Mouse (Mus musculus) intestine, postnatal 0 days (tissue): ENCODE measurements at regions not wholly inside any gene's neighbourhood (a gene's known extent, or its start where the extent isn't known, plus 50 kb on each side); places are given as distances from the start of the nearest gene placed in this dataset.
A peak's percentile ranks its signal among the peaks of the same experiment; 100 is the strongest.

Experiments
- ATAC-seq: fragments of 200-750 bp; cut with Nextera tagmentation; 2 replicates; pipeline ENCODE4 v1.8.0; 2017; ENCODE audit warnings: mild to moderate bottlenecking, moderate TSS enrichment, moderate library complexity
- H3K27ac ChIP-seq: fragments of 300-500 bp; sonication (generic); 2 replicates; pipeline ENCODE4 v1.5.1; 2014; ENCODE audit warnings: mild to moderate bottlenecking, low read depth, low read length, moderate library complexity
- H3K27me3 ChIP-seq: fragments of 300-500 bp; sonication (generic); replicated peaks from 2 replicates; pipeline ENCODE4 v1.6.1; 2014; ENCODE audit warnings: low read length, mixed read lengths; ENCODE audit not compliant: control insufficient read depth, insufficient read depth
- H3K36me3 ChIP-seq: fragments of 300-500 bp; sonication (generic); 2 replicates; pipeline ENCODE4 v1.6.1; 2014; ENCODE audit warnings: mild to moderate bottlenecking, moderate library complexity; ENCODE audit not compliant: control insufficient read depth, insufficient read depth
- H3K4me1 ChIP-seq: fragments of 300-500 bp; sonication (generic); replicated peaks from 2 replicates; pipeline ENCODE4 v1.6.1; 2014; ENCODE audit warnings: antibody characterized with exemption, low read length, mixed read lengths; ENCODE audit not compliant: control insufficient read depth, insufficient read depth
- H3K4me2 ChIP-seq: fragments of 300-500 bp; sonication (generic); replicated peaks from 2 replicates; pipeline ENCODE4 v1.6.1; 2014; ENCODE audit warnings: low read depth, mild to moderate bottlenecking, moderate library complexity
- H3K4me3 ChIP-seq: fragments of 300-500 bp; sonication (generic); 2 replicates; pipeline ENCODE4 v1.5.1; 2014; ENCODE audit warnings: low read depth, low read length
- H3K9ac ChIP-seq: fragments of 300-500 bp; sonication (generic); 2 replicates; pipeline ENCODE4 v1.6.1; 2014; ENCODE audit warnings: mild to moderate bottlenecking, low read depth, low read length
- H3K9me3 ChIP-seq: fragments of 300-500 bp; sonication (generic); 2 replicates; pipeline ENCODE4 v1.6.1; 2016; ENCODE audit warnings: mixed run types; ENCODE audit not compliant: control insufficient read depth
- CTCF ChIP-seq: sonication (generic); IDR thresholded peaks from 2 replicates; pipeline ENCODE4 v1.5.1; 2016; ENCODE audit warnings: low read depth, mild to moderate bottlenecking, control low read depth, antibody characterized with exemption, moderate library complexity
- WGBS: fragments of 180-500 bp; shearing (Covaris S2); extraction: QIAGEN DNeasy Blood & Tissue Kit; methylation state at CpG from one replicate; pipeline ENCODE4 v1.1.7; 2014; 5-methylcytosine and 5-hydroxymethylcytosine counted together

- no peaks in the 10 kb centered on the region for H3K36me3 ChIP-seq
- TF ChIP-seq CTCF, result no peak
- H3K4me2 ChIP-seq, result no peak overlapping the region
- H3K9me3 ChIP-seq, result no peaks in the 10 kb centered on the region
- peak; percentile 56; the same call in 1 of the 2 replicates for ATAC-seq
- no peaks in the 10 kb centered on the region for H3K27me3 ChIP-seq
- H3K4me1 ChIP-seq, result no peaks in the 10 kb centered on the region; the same call in 1 of the 2 replicates
- no peak overlapping the region for H3K27ac ChIP-seq
- WGBS, result 81% methylated on average over 2 of the region's 2 CpGs
- no peak overlapping the region for H3K4me3 ChIP-seq
- no peak overlapping the region for H3K9ac ChIP-seq
These were observed 76.1 kb downstream of the Zfp706 start for GRCm38 (mm10) chr15:36931460-36931859.

GRCm38 (mm10) chr15:36930433-36930832, 77.1 kb downstream of the Zfp706 start:
- 84% methylated on average over 6 of the region's 6 CpGs for WGBS
- H3K9ac ChIP-seq, result no peak overlapping the region
- no peaks in the 10 kb centered on the region; the same call in 1 of the 2 replicates for H3K4me1 ChIP-seq
- TF ChIP-seq CTCF, result no peak
- H3K27ac ChIP-seq, result no peak overlapping the region
- no peak overlapping the region for H3K4me3 ChIP-seq
- no peaks in the 10 kb centered on the region for H3K9me3 ChIP-seq
- no peak overlapping the region for H3K4me2 ChIP-seq
- no peaks in the 10 kb centered on the region for H3K36me3 ChIP-seq
- ATAC-seq, result no peak
- H3K27me3 ChIP-seq, result no peaks in the 10 kb centered on the region

GRCm38 (mm10) chr15:36929786-36930185, 77.8 kb downstream of the Zfp706 start:
- no peaks in the 10 kb centered on the region for H3K27me3 ChIP-seq
- no peaks in the 10 kb centered on the region; the same call in 1 of the 2 replicates for H3K4me1 ChIP-seq
- no peaks in the 10 kb centered on the region for H3K9me3 ChIP-seq
- ATAC-seq, result no peak
- H3K4me3 ChIP-seq, result no peak overlapping the region
- H3K9ac ChIP-seq, result no peak overlapping the region
- WGBS, result 68% methylated on average over 2 of the region's 2 CpGs
- H3K27ac ChIP-seq, result no peak overlapping the region
- TF ChIP-seq CTCF, result no peak
- no peaks in the 10 kb centered on the region for H3K36me3 ChIP-seq
- no peak overlapping the region for H3K4me2 ChIP-seq

GRCm38 (mm10) chr15:36929088-36929487, 78.5 kb downstream of the Zfp706 start:
- TF ChIP-seq CTCF, result no peak

GRCm38 (mm10) chr15:36928678-36929077, 78.9 kb downstream of the Zfp706 start:
- H3K4me1 ChIP-seq, result no peaks in the 10 kb centered on the region; the same call in 1 of the 2 replicates
- H3K4me3 ChIP-seq, result no peak overlapping the region
- no peaks in the 10 kb centered on the region for H3K9me3 ChIP-seq
- no peak overlapping the region for H3K27ac ChIP-seq
- WGBS, result 97% methylated on average over 4 of the region's 4 CpGs
- no peak for ATAC-seq
- no peaks in the 10 kb centered on the region for H3K27me3 ChIP-seq
- H3K36me3 ChIP-seq, result no peaks in the 10 kb centered on the region
- TF ChIP-seq CTCF, result no peak
- no peak overlapping the region for H3K9ac ChIP-seq
- H3K4me2 ChIP-seq, result no peak overlapping the region

More at GRCm38 (mm10) chr15:36929088-36929487, 78.5 kb downstream of the Zfp706 start:
- H3K9me3 ChIP-seq, result no peaks in the 10 kb centered on the region
- no peak overlapping the region for H3K27ac ChIP-seq
- ATAC-seq, result no peak
- H3K27me3 ChIP-seq, result no peaks in the 10 kb centered on the region
- no peak overlapping the region for H3K4me3 ChIP-seq
- H3K9ac ChIP-seq, result no peak overlapping the region
- 84% methylated on average over 3 of the region's 3 CpGs for WGBS
- H3K36me3 ChIP-seq, result no peaks in the 10 kb centered on the region
- no peak overlapping the region for H3K4me2 ChIP-seq
- no peaks in the 10 kb centered on the region; the same call in 1 of the 2 replicates for H3K4me1 ChIP-seq

- H3K27me3 ChIP-seq, result no peaks in the 10 kb centered on the region
- H3K9ac ChIP-seq, result no peak overlapping the region
- H3K36me3 ChIP-seq, result no peaks in the 10 kb centered on the region
- H3K9me3 ChIP-seq, result no peaks in the 10 kb centered on the region
- H3K27ac ChIP-seq, result no peak overlapping the region
- 46% methylated on average over 5 of the region's 5 CpGs for WGBS
- H3K4me1 ChIP-seq, result no peaks in the 10 kb centered on the region
- ATAC-seq, result peak; percentile 79
- H3K4me3 ChIP-seq, result no peak overlapping the region
- H3K4me2 ChIP-seq, result no peak overlapping the region
- no peak for TF ChIP-seq CTCF
These were observed 80.1 kb downstream of the Zfp706 start for GRCm38 (mm10) chr15:36927436-36927835.

- Histone ChIP-seq H3K9me3 (no peaks in the 10 kb centered on the region), H3K4me2 (no peak overlapping the region), H3K9ac (no peak overlapping the region), H3K4me1 (no peaks in the 10 kb centered on the region), H3K27me3 (no peaks in the 10 kb centered on the region), H3K4me3 (no peak overlapping the region), H3K36me3 (no peaks in the 10 kb centered on the region), H3K27ac (no peak overlapping the region)
- ATAC-seq, result no peak
- no peak for TF ChIP-seq CTCF
- 63% methylated on average over 6 of the region's 6 CpGs for WGBS
These were observed 83.4 kb downstream of the Zfp706 start for GRCm38 (mm10) chr15:36924171-36924570.
